Mouse (Mus musculus) intestine, embryonic 15.5 days (tissue): ENCODE data around the gene Defb45. TPM values are rescaled to one million over a fixed set of nuclear protein-coding genes. Genes with fewer than 3 reads are reported as not detected.

Source experiments
- ATAC-seq: fragments of 200-750 bp; cut with Nextera tagmentation; 2 replicates; pipeline ENCODE4 v1.8.0; 2017; ENCODE audit warnings: moderate TSS enrichment, moderate library complexity
- H3K27ac ChIP-seq: fragments of 300-500 bp; sonication (generic); 2 replicates; pipeline ENCODE4 v1.5.1; 2015; ENCODE audit warnings: mild to moderate bottlenecking, inconsistent platforms
- H3K27me3 ChIP-seq: fragments of 300-500 bp; sonication (generic); replicated peaks from 2 replicates; pipeline ENCODE4 v1.6.1; 2015; ENCODE audit warnings: inconsistent platforms
- H3K36me3 ChIP-seq: fragments of 300-500 bp; sonication (generic); 2 replicates; pipeline ENCODE4 v1.6.1; 2015; ENCODE audit warnings: inconsistent platforms
- H3K4me1 ChIP-seq: fragments of 300-500 bp; sonication (generic); replicated peaks from 2 replicates; pipeline ENCODE4 v1.6.1; 2015; ENCODE audit warnings: inconsistent platforms
- H3K4me2 ChIP-seq: fragments of 300-500 bp; sonication (generic); replicated peaks from 2 replicates; pipeline ENCODE4 v1.6.1; 2015; ENCODE audit warnings: mild to moderate bottlenecking, inconsistent platforms
- H3K4me3 ChIP-seq: fragments of 300-500 bp; sonication (generic); replicated peaks from 2 replicates; pipeline ENCODE4 v1.5.1; 2015; ENCODE audit warnings: inconsistent platforms
- H3K9ac ChIP-seq: fragments of 300-500 bp; sonication (generic); 2 replicates; pipeline ENCODE4 v1.6.1; 2015; ENCODE audit warnings: inconsistent platforms
- H3K9me3 ChIP-seq: fragments of 300-500 bp; sonication (generic); 2 replicates; pipeline ENCODE4 v1.6.1; 2016; ENCODE audit warnings: inconsistent platforms
- WGBS: fragments of 180-500 bp; shearing (Covaris S2); methylation state at CpG from one replicate; pipeline ENCODE4 v1.1.7; 2015; 5-methylcytosine and 5-hydroxymethylcytosine counted together
- polyA plus RNA-seq: library from polyadenylated mRNA; unstranded; fragments of >200 nt; fragmentation: Nextera tagmentation; extraction: Ambion mirVana; gene quantifications from 2 replicates; pipeline ENCODE4 v1.2.1, GENCODE M21; 2015

The Defb45 gene
- polyA plus RNA-seq, 1 experiment from 2014 or later, result not detected

GRCm38 (mm10) chr2:152626774-152627591 is 27.8 kb upstream of the Defb45 start, which contains the start of gene Rem1:
Rem1 (plus strand) TSS chr2:152626951.
- H3K27me3 ChIP-seq, result peaks cover 29% of the 10 kb centered on the region
- peak within 1 kb of the TSS; percentile 77 for H3K4me2 ChIP-seq
- no peaks in the 10 kb centered on the region for H3K36me3 ChIP-seq
- H3K4me3 ChIP-seq, result peak within 1 kb of the TSS; percentile 47
- peak; percentile 72 for ATAC-seq
- peaks cover 10% of the 10 kb centered on the region for H3K4me1 ChIP-seq
- WGBS, result under 1% methylated on average over 55 of the region's 59 CpGs
- peak within 1 kb of the TSS; percentile 27; the same call in 1 of the 2 replicates for H3K27ac ChIP-seq
- peak within 1 kb of the TSS; percentile 50 for H3K9ac ChIP-seq
- H3K9me3 ChIP-seq, result no peaks in the 10 kb centered on the region

GRCm38 (mm10) chr2:152625256-152625655 is 26.1 kb upstream of the Defb45 start:
- Histone ChIP-seq H3K36me3 (no peaks in the 10 kb centered on the region), H3K27me3 (peaks cover 29% of the 10 kb centered on the region), H3K4me3 (no peak overlapping the region), H3K27ac (no peak overlapping the region), H3K4me1 (peaks cover 10% of the 10 kb centered on the region), H3K9ac (no peak overlapping the region), H3K9me3 (no peaks in the 10 kb centered on the region), H3K4me2 (no peak overlapping the region)
- ATAC-seq, result no peak
- 29% methylated on average over 1 of the region's 1 CpGs for WGBS

- Histone ChIP-seq H3K9me3 (no peaks in the 10 kb centered on the region), H3K27me3 (peaks cover 29% of the 10 kb centered on the region), H3K27ac (no peak overlapping the region), H3K36me3 (no peaks in the 10 kb centered on the region), H3K4me2 (no peak overlapping the region), H3K4me3 (no peak overlapping the region), H3K4me1 (peaks cover 10% of the 10 kb centered on the region), H3K9ac (no peak overlapping the region)
- 87% methylated on average over 2 of the region's 2 CpGs for WGBS
- ATAC-seq, result no peak
Observed at GRCm38 (mm10) chr2:152624566-152624965, 25.4 kb upstream of the Defb45 start.

- no peak within 1 kb of the TSS for H3K4me2 ChIP-seq
Observed at GRCm38 (mm10) chr2:152622953-152623352, 23.8 kb upstream of the Defb45 start, which contains the start of gene Defb25. Defb25 (minus strand) TSS chr2:152623053.

GRCm38 (mm10) chr2:152622151-152622550 is 23.0 kb upstream of the Defb45 start:
- no peak overlapping the region for H3K27ac ChIP-seq
- no peaks in the 10 kb centered on the region for H3K36me3 ChIP-seq
- H3K9ac ChIP-seq, result no peak overlapping the region
- 83% methylated on average over 13 of the region's 13 CpGs for WGBS
- H3K4me1 ChIP-seq, result peaks cover 7% of the 10 kb centered on the region
- no peaks in the 10 kb centered on the region for H3K9me3 ChIP-seq
- H3K4me3 ChIP-seq, result no peak overlapping the region
- H3K27me3 ChIP-seq, result peaks cover 17% of the 10 kb centered on the region
- no peak overlapping the region for H3K4me2 ChIP-seq
- no peak for ATAC-seq

More at GRCm38 (mm10) chr2:152622953-152623352, 23.8 kb upstream of the Defb45 start, which contains the start of gene Defb25:
- no peak within 1 kb of the TSS for H3K27ac ChIP-seq
- peaks cover 10% of the 10 kb centered on the region for H3K4me1 ChIP-seq
- H3K36me3 ChIP-seq, result no peaks in the 10 kb centered on the region
- ATAC-seq, result no peak
- H3K9me3 ChIP-seq, result no peaks in the 10 kb centered on the region
- peaks cover 20% of the 10 kb centered on the region for H3K27me3 ChIP-seq
- H3K4me3 ChIP-seq, result no peak within 1 kb of the TSS
- WGBS, result 80% methylated on average over 7 of the region's 7 CpGs
- H3K9ac ChIP-seq, result no peak within 1 kb of the TSS

- H3K4me3 ChIP-seq, result no peak overlapping the region
- ATAC-seq, result no peak
- H3K36me3 ChIP-seq, result no peaks in the 10 kb centered on the region
- no peak overlapping the region for H3K4me2 ChIP-seq
- 0 out of 2 replicates have a peak, but pooled peaks cover 3% of the 10 kb centered on the region for H3K27me3 ChIP-seq
- H3K9me3 ChIP-seq, result no peaks in the 10 kb centered on the region
- no peak overlapping the region for H3K27ac ChIP-seq
- no peak overlapping the region for H3K9ac ChIP-seq
- no peaks in the 10 kb centered on the region for H3K4me1 ChIP-seq
- 70% methylated on average over 9 of the region's 9 CpGs for WGBS
Observed at GRCm38 (mm10) chr2:152620367-152621134, 21.4 kb upstream of the Defb45 start.

- no peaks in the 10 kb centered on the region for H3K4me1 ChIP-seq
- ATAC-seq, result no peak
- no peaks in the 10 kb centered on the region for H3K27me3 ChIP-seq
- no peak overlapping the region for H3K4me3 ChIP-seq
- no peaks in the 10 kb centered on the region for H3K9me3 ChIP-seq
- H3K27ac ChIP-seq, result no peak overlapping the region
- H3K9ac ChIP-seq, result no peak overlapping the region
- no peaks in the 10 kb centered on the region for H3K36me3 ChIP-seq
- no peak overlapping the region for H3K4me2 ChIP-seq
- WGBS, result 57% methylated on average over 5 of the region's 5 CpGs
Observed at GRCm38 (mm10) chr2:152617374-152617773, 18.2 kb upstream of the Defb45 start.

GRCm38 (mm10) chr2:152616470-152616869 is 17.3 kb upstream of the Defb45 start:
- no peak for ATAC-seq
- H3K4me1 ChIP-seq, result no peaks in the 10 kb centered on the region
- no peak overlapping the region for H3K4me2 ChIP-seq
- H3K36me3 ChIP-seq, result no peaks in the 10 kb centered on the region
- H3K27me3 ChIP-seq, result no peaks in the 10 kb centered on the region
- H3K4me3 ChIP-seq, result no peak overlapping the region
- H3K9ac ChIP-seq, result no peak overlapping the region
- no peak overlapping the region for H3K27ac ChIP-seq
- no peaks in the 10 kb centered on the region for H3K9me3 ChIP-seq
- WGBS, result 71% methylated on average over 6 of the region's 6 CpGs

- WGBS, result 10% methylated on average over 7 of the region's 7 CpGs
- Histone ChIP-seq H3K36me3 (no peaks in the 10 kb centered on the region), H3K27me3 (no peaks in the 10 kb centered on the region), H3K9ac (no peak overlapping the region), H3K27ac (no peak overlapping the region), H3K4me1 (no peaks in the 10 kb centered on the region), H3K4me2 (no peak overlapping the region), H3K4me3 (no peak overlapping the region), H3K9me3 (no peaks in the 10 kb centered on the region)
- ATAC-seq, result peak; percentile 73; the same call in 1 of the 2 replicates
Observed at GRCm38 (mm10) chr2:152615563-152615962, 16.4 kb upstream of the Defb45 start.

GRCm38 (mm10) chr2:152612193-152612592 is 13.0 kb upstream of the Defb45 start:
- ATAC-seq, result no peak
- Histone ChIP-seq H3K36me3 (no peaks in the 10 kb centered on the region), H3K27ac (no peak overlapping the region), H3K4me2 (no peak overlapping the region), H3K9ac (no peak overlapping the region), H3K4me3 (no peak overlapping the region), H3K27me3 (no peaks in the 10 kb centered on the region), H3K4me1 (no peaks in the 10 kb centered on the region), H3K9me3 (no peaks in the 10 kb centered on the region)
- WGBS, result 35% methylated on average over 7 of the region's 8 CpGs

GRCm38 (mm10) chr2:152608719-152609118 is 9.5 kb upstream of the Defb45 start:
- 94% methylated on average over 1 of the region's 1 CpGs for WGBS
- H3K27ac ChIP-seq, result no peak overlapping the region
- H3K36me3 ChIP-seq, result no peaks in the 10 kb centered on the region

GRCm38 (mm10) chr2:152607746-152608145 is 8.5 kb upstream of the Defb45 start:
- ATAC-seq, result no peak
- no peaks in the 10 kb centered on the region for H3K9me3 ChIP-seq
- WGBS, result 36% methylated on average over 6 of the region's 6 CpGs

More at GRCm38 (mm10) chr2:152608719-152609118, 9.5 kb upstream of the Defb45 start:
- Histone ChIP-seq H3K9me3 (no peaks in the 10 kb centered on the region), H3K9ac (no peak overlapping the region), H3K4me3 (no peak overlapping the region), H3K4me1 (no peaks in the 10 kb centered on the region), H3K27me3 (no peaks in the 10 kb centered on the region), H3K4me2 (no peak overlapping the region)
- ATAC-seq, result no peak

More at GRCm38 (mm10) chr2:152607746-152608145, 8.5 kb upstream of the Defb45 start:
- no peak overlapping the region for H3K9ac ChIP-seq
- no peak overlapping the region for H3K4me3 ChIP-seq
- H3K36me3 ChIP-seq, result no peaks in the 10 kb centered on the region
- H3K4me2 ChIP-seq, result no peak overlapping the region
- H3K27me3 ChIP-seq, result no peaks in the 10 kb centered on the region
- H3K27ac ChIP-seq, result no peak overlapping the region
- no peaks in the 10 kb centered on the region for H3K4me1 ChIP-seq
